8 mouse cellular contexts compared by ENCODE assay signal in genomic region chr4:46450519-46451131, GRCm38 (mm10). TPM values are rescaled to one million over a fixed set of nuclear protein-coding genes. Genes with fewer than 3 reads are reported as not detected.
DNase-seq lines count a peak whose midpoint lies in the region; ATAC-seq and TF ChIP-seq lines count a peak whose summit lies in the region.

Anp32b (plus strand) TSS chr4:46450902.

- H3K27ac ChIP-seq in heart, embryonic 12.5 days (ENCODE audit: poor library complexity, severe bottlenecking), result peak within 1 kb of the TSS; percentile 100
- H3K27ac ChIP-seq in kidney, postnatal 0 days, result peak within 1 kb of the TSS; percentile 97
- peak within 1 kb of the TSS; percentile 100 for H3K27ac ChIP-seq in liver, embryonic 11.5 days (ENCODE audit: low read depth, low read length)
- peak within 1 kb of the TSS; percentile 99 for H3K27ac ChIP-seq in stomach, embryonic 14.5 days (ENCODE audit: low read length)

- peak; percentile 94 to 95 for DNase-seq in B cell, adult 2 months
- peak; percentile 96 for DNase-seq in brain, adult 2 months (ENCODE audit: low read depth, low spot score)
- DNase-seq in kidney, postnatal 0 days (ENCODE audit: low spot score), result peak; percentile 94
- DNase-seq in liver, embryonic 11.5 days (ENCODE audit: low spot score), result peak; percentile 89
- DNase-seq in naive thymus-derived CD4-positive, alpha-beta T cell, adult 2 months (ENCODE audit: low read depth), result peak; percentile 93

- no peaks in the 10 kb centered on the region for H3K27me3 ChIP-seq in heart, embryonic 12.5 days (replicated peaks)
- H3K27me3 ChIP-seq in kidney, postnatal 0 days (ENCODE audit: insufficient read depth, low read length), result no peaks in the 10 kb centered on the region
- H3K27me3 ChIP-seq in liver, embryonic 11.5 days (replicated peaks; ENCODE audit: control insufficient read depth, insufficient read depth, low read length), result no peaks in the 10 kb centered on the region
- H3K27me3 ChIP-seq in stomach, embryonic 14.5 days (ENCODE audit: control insufficient read depth, insufficient read depth, low read length), result no peaks in the 10 kb centered on the region

- H3K9me3 ChIP-seq in heart, embryonic 12.5 days (replicated peaks), result no peaks in the 10 kb centered on the region
- no peaks in the 10 kb centered on the region for H3K9me3 ChIP-seq in kidney, postnatal 0 days (replicated peaks; ENCODE audit: low read length)
- no peaks in the 10 kb centered on the region for H3K9me3 ChIP-seq in liver, embryonic 11.5 days (ENCODE audit: control insufficient read depth, low read length)
- no peaks in the 10 kb centered on the region for H3K9me3 ChIP-seq in stomach, embryonic 14.5 days (ENCODE audit: control insufficient read depth, low read depth, low read length)

- peak within 1 kb of the TSS; percentile 99 for H3K9ac ChIP-seq in heart, embryonic 12.5 days
- H3K9ac ChIP-seq in kidney, postnatal 0 days (ENCODE audit: low read depth, low read length), result peak within 1 kb of the TSS; percentile 92
- peak within 1 kb of the TSS; percentile 100 for H3K9ac ChIP-seq in liver, embryonic 11.5 days (ENCODE audit: low read depth, low read length)
- peak within 1 kb of the TSS; percentile 99 for H3K9ac ChIP-seq in stomach, embryonic 14.5 days (replicated peaks; ENCODE audit: low read depth, low read length)

- under 1% methylated on average over 36 of the region's 66 CpGs for WGBS in heart, embryonic 12.5 days
- 0% methylated on average over 58 of the region's 66 CpGs for WGBS in kidney, postnatal 0 days
- WGBS in liver, embryonic 11.5 days, result under 1% methylated on average over 46 of the region's 66 CpGs
- WGBS in stomach, embryonic 14.5 days, result under 1% methylated on average over 44 of the region's 66 CpGs

- peak; percentile 71 for ATAC-seq in erythroblast, adult 5-6 weeks (replicated peaks; ENCODE audit: low FRiP score, poor library complexity, severe bottlenecking)
- ATAC-seq in heart, embryonic 12.5 days (ENCODE audit: insufficient number of reproducible peaks, low FRiP score), result peak; percentile 94
- ATAC-seq in kidney, postnatal 0 days (replicated peaks; ENCODE audit: low FRiP score, low read depth), result peak; percentile 94
- peak; percentile 92 for ATAC-seq in liver, embryonic 11.5 days (replicated peaks; ENCODE audit: low FRiP score)
- ATAC-seq in stomach, embryonic 14.5 days (ENCODE audit: insufficient number of reproducible peaks, insufficient read depth, low FRiP score, low read depth), result peak; percentile 95

- H3K4me1 ChIP-seq in heart, embryonic 12.5 days (replicated peaks), result peaks cover 37% of the 10 kb centered on the region
- H3K4me1 ChIP-seq in kidney, postnatal 0 days (replicated peaks; ENCODE audit: insufficient read depth, low read length), result peaks cover 30% of the 10 kb centered on the region
- H3K4me1 ChIP-seq in liver, embryonic 11.5 days (replicated peaks; ENCODE audit: control insufficient read depth, insufficient read depth, low read length), result peaks cover 53% of the 10 kb centered on the region
- H3K4me1 ChIP-seq in stomach, embryonic 14.5 days (ENCODE audit: control insufficient read depth, insufficient read depth, low read length), result peaks cover 24% of the 10 kb centered on the region

- peak within 1 kb of the TSS; percentile 84 for H3K4me2 ChIP-seq in heart, embryonic 12.5 days
- peak within 1 kb of the TSS; percentile 81 for H3K4me2 ChIP-seq in kidney, postnatal 0 days (ENCODE audit: low read length)
- peak within 1 kb of the TSS; percentile 95 for H3K4me2 ChIP-seq in liver, embryonic 11.5 days
- H3K4me2 ChIP-seq in stomach, embryonic 14.5 days (replicated peaks; ENCODE audit: low read depth, low read length), result peak within 1 kb of the TSS; percentile 84

- peak; percentile 57 for TF ChIP-seq CTCF in kidney, postnatal 0 days (IDR thresholded peaks at IDR 0.05; ENCODE audit: low read depth)

- no peaks in the 10 kb centered on the region for H3K36me3 ChIP-seq in heart, embryonic 12.5 days
- H3K36me3 ChIP-seq in kidney, postnatal 0 days (ENCODE audit: insufficient read depth, low read length), result no peaks in the 10 kb centered on the region
- no peaks in the 10 kb centered on the region for H3K36me3 ChIP-seq in liver, embryonic 11.5 days (ENCODE audit: control insufficient read depth, insufficient read depth, low read length)
- no peaks in the 10 kb centered on the region for H3K36me3 ChIP-seq in stomach, embryonic 14.5 days (ENCODE audit: control insufficient read depth, insufficient read depth, low read length)

- H3K4me3 ChIP-seq in heart, embryonic 12.5 days, result peak within 1 kb of the TSS; percentile 98
- peak within 1 kb of the TSS; percentile 92 for H3K4me3 ChIP-seq in kidney, postnatal 0 days (replicated peaks; ENCODE audit: low read depth, low read length)
- peak within 1 kb of the TSS; percentile 98 for H3K4me3 ChIP-seq in liver, embryonic 11.5 days (ENCODE audit: low read depth, low read length)
- H3K4me3 ChIP-seq in stomach, embryonic 14.5 days (ENCODE audit: low read depth, low read length), result peak within 1 kb of the TSS; percentile 89

RNA-seq across cellular contexts. Expression of gene Anp32b, which starts in this region (rescaled TPM):
- 423 and 438 TPM in 2 replicates for total RNA-seq in erythroblast, adult 5-6 weeks (2015; ENCODE audit: low replicate concordance)
- total RNA-seq in erythroblast, adult 5-6 weeks (2017; ENCODE audit: low replicate concordance), result 88.0 and 170 TPM in 2 replicates
- 209 and 214 TPM in 2 replicates for polyA plus RNA-seq in heart, embryonic 12.5 days (2016; fragmentation: Nextera tagmentation; extraction: Ambion mirVana)
- polyA plus RNA-seq in kidney, postnatal 0 days (2015; fragmentation: Nextera tagmentation; extraction: Ambion mirVana), result 198 and 211 TPM in 2 replicates
- 586 and 618 TPM in 2 replicates for polyA plus RNA-seq in liver, embryonic 11.5 days (2014; fragmentation: Nextera tagmentation; extraction: Ambion mirVana)
- 242 and 249 TPM in 2 replicates for polyA plus RNA-seq in stomach, embryonic 14.5 days (2014; fragmentation: Nextera tagmentation; extraction: Ambion mirVana)

Comparison
In these comparisons a context has a peak if more than half of its experiments do, and no peak if none do; other contexts are left out.
1. Peak in every context shown above with its lines: DNase-seq, ATAC-seq, H3K4me3 ChIP-seq and H3K27ac ChIP-seq.